Mouse (Mus musculus): ENCODE results near the gene BB287469. TPM values are rescaled to one million over a fixed set of nuclear protein-coding genes. Genes with fewer than 3 reads are reported as not detected.
"Not testable (repeated sequence)": the region's sequence is repeated elsewhere in the genome, so short reads cannot be mapped to it uniquely, and the experiment has no call there.

The BB287469 gene
- not detected for total RNA-seq (2021)
- long read RNA-seq, experiment 1: 0 reads
- long read RNA-seq, experiment 2: 0 reads

DNA sequence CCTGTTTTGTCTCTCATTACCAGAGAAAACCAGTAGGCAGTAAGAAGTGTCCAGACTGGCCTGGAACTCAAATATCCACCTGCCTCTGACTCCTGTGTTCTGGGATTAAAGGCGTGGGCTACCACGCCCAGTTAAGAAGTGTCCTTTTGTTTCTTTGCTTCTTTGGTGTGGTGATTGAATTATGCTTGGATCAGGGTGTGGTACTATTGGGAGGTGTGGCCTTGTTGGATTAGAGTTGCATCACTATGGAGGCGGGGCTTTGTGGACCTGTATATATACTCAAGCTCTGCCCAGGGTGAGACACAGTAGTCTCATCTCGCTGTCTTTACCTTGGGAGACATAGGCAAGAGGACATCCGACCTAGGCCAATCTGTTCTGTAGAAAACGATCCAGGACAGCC, at the start of gene BB287469:
TSS of gene BB287469 (plus strand) at position 301 of the 400 bp plus-strand sequence.
- not testable (repeated sequence) for DNase-seq (ENCODE audit: low spot score in 2 of 2)

DNA sequence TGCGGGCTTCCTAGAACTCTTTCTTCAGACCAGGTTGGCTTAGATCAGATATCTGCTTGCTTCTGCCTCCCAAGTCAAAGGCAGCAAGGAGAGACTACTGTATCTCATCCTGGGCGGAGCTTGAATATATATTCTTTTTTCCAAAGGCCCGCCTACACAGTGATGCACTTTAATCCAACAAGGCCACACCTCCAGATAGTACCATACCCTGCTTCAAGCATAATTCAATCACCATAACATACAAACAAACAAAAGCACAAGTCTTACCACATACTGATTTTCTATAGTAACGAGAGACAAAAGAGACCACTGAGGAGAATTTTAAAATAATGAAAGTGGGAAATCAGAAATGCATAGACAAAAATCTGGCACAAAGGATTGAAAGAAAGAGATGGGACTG, 40.7 kb upstream of the BB287469 start, which contains the start of gene Gm21319:
TSS of gene Gm21319 (minus strand) at position 101 of the 400 bp plus-strand sequence.
- not testable (repeated sequence) for DNase-seq (ENCODE audit: low spot score in 2 of 2)

DNA sequence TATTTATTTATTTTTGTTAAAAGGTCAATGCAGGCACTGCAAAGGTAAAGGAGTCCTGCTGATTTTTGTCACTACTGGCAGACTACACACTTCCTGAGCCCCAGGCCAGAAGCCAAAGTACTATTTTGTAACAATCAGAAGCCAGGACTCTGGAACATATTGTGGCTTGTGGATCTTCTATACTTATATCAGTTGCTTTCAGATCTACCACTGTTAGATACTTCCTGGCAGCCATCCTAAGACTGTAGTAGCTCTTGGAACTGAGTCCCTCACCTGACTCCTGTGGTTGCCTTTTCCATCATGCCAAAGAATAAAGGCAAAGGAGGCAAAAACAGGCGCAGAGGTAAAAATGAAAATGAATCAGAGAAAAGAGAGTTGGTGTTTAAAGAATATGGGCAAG, 21.2 kb upstream of the BB287469 start, which contains the start of gene Gm21936:
TSS of gene Gm21936 (plus strand) at position 301 of the 400 bp plus-strand sequence.
- DNase-seq (ENCODE audit: low spot score in 2 of 2): not testable (repeated sequence)

DNA sequence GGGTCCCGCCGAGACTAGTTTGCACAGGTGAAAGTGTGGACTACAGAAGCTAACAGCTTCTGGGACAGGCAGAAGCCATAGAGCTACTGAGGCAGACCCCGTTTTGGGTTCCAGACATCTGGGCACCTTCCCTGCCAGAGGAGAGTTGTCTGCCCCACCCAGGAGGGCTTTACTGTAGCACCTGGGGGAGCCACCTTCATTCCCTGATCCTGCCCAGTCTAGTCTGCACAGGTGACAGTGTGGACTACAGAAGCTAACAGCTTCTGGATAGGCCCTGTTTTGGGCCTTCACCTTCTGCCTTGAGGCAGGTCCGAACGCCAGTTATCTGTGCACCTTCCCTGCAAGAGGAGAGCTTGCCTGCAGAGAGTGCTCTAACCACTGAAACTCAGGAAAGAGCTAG, 18.4 kb upstream of the BB287469 start:
- DNase-seq (ENCODE audit: low spot score in 2 of 2): not testable (repeated sequence)

DNA sequence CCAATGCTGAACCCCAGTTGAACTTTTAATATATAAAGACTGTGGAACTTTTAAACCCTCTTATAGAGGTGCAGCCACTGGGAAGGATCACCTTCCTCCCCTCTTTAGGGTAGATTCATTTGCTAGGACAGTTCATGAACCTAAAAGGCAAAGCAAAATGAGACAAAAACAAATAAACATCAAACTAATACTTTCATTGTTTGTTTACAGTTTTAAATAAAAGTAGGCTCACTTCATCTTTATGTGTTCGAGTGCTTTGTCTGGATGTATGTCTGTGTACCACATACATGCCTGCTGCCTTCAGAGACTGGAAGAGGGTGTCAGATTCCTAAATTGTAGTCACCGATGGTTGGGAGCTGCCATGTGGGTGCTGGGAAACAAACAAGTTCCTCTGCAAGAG, 25.9 kb downstream of the BB287469 start, which contains the start of gene Gm2001:
TSS of gene Gm2001 (minus strand) at position 101 of the 400 bp plus-strand sequence.
- DNase-seq (ENCODE audit: low spot score in 2 of 2): not testable (repeated sequence)

DNA sequence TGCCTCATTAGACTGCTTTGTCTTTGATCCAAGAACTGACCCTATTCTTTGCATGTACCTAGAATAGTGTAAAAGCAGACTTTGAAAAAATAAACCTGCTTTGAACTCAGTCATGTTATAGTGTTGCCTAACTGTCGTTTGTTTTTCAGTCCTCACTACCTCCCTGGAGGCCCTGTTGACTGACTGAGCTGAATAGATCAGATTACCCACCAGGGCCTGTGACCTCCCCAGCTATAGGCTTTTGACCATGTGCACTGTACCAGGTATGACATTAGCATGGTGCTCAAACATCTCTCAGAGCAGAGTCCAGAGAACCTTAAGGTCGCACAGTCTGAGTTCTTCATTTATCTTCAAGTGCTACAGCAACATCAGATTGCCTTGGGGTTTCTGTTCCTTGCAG, 34.3 kb downstream of the BB287469 start:
- not testable (repeated sequence) for DNase-seq (ENCODE audit: low spot score in 2 of 2)

DNA sequence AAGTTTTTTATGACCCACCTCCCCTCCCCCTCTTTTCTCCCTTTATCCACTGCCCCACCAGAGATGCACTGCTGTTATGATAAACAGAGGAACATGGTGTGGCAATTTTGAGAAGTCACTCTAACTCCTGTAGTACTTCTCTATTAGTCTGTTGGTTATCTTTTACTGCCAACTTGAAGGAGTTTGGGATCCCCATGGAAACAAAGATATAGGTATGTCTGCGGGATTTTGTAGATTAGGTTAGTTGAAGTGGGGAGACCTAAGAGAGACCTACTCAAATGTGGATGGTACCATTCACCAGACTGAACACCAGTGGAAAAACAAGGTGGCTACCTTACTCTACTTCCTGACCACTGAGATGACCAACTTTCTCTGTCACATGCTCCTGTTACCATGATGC, 39.7 kb downstream of the BB287469 start:
- not testable (repeated sequence) for DNase-seq (ENCODE audit: low spot score in 2 of 2)

DNA sequence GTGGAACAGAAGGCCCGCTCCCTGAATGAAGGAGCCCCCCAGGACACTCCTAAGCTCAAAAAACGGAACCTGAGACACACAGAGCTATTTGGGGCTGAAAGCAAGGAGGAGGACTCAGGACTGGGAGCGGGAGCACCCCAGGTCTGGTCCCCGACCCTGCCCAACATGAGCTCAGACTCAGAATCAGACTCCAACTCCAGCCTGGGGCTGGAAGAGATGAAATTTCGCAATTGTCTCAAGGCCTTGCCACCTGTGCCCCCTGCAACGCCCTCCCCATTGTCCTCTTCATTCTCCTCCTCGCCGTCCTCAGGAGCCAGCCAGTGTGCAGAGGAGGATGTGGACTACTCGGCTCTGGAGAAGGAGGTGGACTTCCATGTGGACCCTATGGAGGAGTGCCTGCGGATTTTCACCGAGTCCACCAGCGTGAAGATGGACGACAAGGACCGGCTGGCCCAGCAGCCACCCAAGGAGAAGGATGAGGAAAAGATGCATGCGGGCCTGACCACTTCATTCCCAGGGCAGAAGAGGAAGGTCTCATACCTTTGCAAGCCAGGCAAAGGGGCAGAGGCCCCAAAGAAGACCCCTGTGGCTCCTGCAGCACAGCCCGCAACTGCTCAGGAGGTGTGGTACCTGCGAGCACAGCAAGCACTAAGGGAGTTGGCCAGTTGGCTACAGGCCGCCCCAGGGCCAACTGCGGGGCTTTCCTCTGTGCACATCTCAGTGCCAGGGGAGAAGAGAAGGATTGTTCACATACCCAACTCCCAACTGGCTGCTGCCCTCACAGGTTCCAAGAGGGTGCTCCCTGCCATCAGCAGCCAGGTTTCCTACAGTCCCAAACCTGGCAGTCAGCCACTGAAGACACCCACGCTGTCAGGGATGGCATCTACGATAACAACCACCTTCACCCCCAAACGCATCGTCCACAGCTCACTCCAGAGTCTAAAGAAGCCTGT, 45.6 kb downstream of the BB287469 start:
- not testable (repeated sequence) for DNase-seq (ENCODE audit: low spot score in 2 of 2)

DNA sequence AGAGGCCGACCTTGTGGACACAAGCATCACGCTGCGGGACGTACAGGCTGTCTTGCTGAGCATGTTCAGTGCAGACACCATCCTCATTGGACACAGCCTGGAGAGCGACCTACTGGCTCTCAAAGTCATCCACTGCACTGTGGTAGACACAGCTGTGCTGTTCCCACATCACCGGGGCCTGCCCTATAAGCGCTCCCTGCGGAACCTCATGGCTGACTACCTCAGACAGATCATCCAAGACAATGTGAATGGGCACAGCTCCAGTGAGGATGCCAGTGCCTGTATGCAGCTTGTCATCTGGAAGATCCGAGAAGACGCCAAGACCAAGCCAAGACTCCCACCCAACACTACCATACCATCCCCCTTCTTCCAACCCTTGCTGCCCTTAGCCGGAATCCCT, 47.3 kb downstream of the BB287469 start:
- DNase-seq (ENCODE audit: low spot score in 2 of 2): not testable (repeated sequence)

DNA sequence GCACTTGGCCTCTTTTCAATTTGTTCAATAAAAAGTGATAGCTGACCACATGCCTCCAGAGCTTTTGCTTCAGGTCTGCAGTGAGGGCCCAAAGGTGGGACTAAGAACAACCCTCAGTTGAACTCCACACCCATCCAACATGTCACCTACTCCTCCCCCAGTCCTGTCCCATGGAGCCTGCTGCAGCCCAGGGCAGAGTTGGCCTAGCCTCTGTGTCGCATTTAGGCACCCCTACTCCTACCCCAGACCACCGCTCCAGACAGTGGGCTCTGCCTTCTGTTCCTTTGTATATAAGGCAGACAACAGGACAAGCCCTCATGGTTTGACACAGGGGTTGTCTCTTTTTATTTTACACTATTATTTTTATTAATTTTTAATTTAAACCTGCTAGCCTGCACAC, 47.7 kb downstream of the BB287469 start:
- not testable (repeated sequence) for DNase-seq (ENCODE audit: low spot score in 2 of 2)

Other genes with a start within 250 kb of the BB287469 start
- not detected for gene Oog1, start 213.9 kb upstream of the BB287469 start, total RNA-seq (2021)
- gene Gm4027, start 197.7 kb upstream of the BB287469 start, total RNA-seq (2021): not detected
- gene Gm16381, start 172.0 kb upstream of the BB287469 start, total RNA-seq (2021): not detected
- gene Gm21319, start 40.8 kb upstream of the BB287469 start, total RNA-seq (2021): not detected
- not detected for gene Gm21936, start 21.1 kb upstream of the BB287469 start, total RNA-seq (2021)
- not detected for gene Gm2001, start 25.8 kb downstream of the BB287469 start, total RNA-seq (2021)
- not detected for gene Gm2016, start 57.5 kb downstream of the BB287469 start, total RNA-seq (2021)
- not detected for gene Gm2022, start 78.8 kb downstream of the BB287469 start, total RNA-seq (2021)
- gene Gm2035, start 103.3 kb downstream of the BB287469 start, total RNA-seq (2021): not detected
- gene Gm2042, start 137.5 kb downstream of the BB287469 start, total RNA-seq (2021): not detected
- gene Gm2075, start 195.3 kb downstream of the BB287469 start, total RNA-seq (2021): not detected
- gene Gm6803, start 202.2 kb downstream of the BB287469 start, total RNA-seq (2021): not detected
- not detected for gene Gm2056, start 210.4 kb downstream of the BB287469 start, total RNA-seq (2021)